Mouse (Mus musculus) embryo, embryonic 10 days (tissue): ENCODE results near the gene Mctp2.

Experiments used
- DNase-seq: peaks from one replicate; pipeline ENCODE4 v3.0.0-alpha.2; 2015; ENCODE audit warnings: low spot score

Mctp2 gene

DNA sequence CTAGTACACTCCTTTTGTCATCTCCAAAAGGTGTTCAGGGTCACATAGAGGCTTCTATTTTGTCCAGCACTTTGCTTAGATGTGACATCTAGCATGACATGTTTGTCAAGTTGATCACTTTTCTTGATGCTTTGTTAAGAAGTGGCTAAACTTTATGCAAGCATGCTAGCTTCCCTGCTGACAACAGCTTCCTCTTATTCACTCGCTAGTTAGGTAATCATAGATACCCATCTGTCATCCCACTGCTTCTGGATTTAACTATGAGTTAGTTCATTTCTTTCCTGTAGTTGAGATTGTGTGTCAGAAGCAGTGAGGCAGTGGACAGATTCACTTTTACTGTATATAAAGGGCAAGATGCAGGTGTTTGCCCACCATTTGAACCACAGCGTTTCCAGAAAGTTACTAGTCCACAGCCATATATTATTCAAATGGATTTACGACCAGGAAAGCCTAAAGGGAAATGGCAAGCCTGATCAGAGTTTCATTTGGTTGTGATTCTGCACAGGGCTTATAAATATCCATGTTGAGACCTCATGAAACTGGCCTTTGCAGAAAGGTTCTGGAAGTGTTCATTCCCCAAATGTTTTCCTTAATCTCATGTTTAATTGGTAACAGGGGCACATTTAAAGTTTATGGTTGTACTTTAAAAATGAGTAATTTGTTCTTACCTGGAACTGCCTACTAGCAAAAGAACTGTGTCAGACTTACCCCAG lies 216.8 kb downstream of the Mctp2 start:
- DNase-seq, result no peak

DNA sequence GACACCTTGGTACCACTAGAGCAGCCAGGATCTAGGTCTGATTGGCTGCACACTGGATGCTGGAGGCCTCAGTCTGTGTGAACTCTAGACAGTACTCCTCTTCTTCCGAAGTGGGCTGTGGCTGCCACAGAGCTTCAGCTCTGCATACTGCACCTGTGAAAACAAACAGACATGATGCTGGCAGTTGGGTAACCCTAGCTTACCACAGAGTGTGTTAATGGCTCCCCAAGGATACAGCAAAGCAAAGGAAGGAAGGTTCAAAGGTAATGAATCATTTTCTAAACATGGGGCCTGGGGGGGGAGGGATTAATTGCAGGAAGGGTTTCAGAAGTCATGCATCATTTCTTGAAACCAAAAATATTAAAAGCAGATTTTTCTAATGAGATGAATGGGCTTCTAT lies 225.7 kb downstream of the Mctp2 start:
- peak; percentile 48 for DNase-seq

DNA sequence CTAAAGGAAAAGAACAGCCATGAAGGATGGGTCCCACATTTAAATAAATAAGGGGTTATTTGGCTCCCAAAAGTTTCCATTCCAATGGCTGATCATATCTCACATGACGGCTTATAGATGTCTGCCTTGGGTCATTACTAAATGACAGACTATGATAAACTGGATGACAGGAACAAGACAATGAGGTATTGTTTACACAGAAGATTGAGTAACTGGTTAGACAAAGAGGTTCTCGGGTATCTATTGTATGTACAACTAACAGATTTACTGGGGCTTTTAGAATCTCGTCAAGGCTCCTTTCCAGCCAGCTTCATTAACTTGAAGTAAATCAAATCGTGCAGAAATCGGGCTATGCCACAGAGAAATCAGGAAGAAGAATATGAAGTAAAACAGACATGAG lies 227.5 kb downstream of the Mctp2 start:
- no peak for DNase-seq

DNA sequence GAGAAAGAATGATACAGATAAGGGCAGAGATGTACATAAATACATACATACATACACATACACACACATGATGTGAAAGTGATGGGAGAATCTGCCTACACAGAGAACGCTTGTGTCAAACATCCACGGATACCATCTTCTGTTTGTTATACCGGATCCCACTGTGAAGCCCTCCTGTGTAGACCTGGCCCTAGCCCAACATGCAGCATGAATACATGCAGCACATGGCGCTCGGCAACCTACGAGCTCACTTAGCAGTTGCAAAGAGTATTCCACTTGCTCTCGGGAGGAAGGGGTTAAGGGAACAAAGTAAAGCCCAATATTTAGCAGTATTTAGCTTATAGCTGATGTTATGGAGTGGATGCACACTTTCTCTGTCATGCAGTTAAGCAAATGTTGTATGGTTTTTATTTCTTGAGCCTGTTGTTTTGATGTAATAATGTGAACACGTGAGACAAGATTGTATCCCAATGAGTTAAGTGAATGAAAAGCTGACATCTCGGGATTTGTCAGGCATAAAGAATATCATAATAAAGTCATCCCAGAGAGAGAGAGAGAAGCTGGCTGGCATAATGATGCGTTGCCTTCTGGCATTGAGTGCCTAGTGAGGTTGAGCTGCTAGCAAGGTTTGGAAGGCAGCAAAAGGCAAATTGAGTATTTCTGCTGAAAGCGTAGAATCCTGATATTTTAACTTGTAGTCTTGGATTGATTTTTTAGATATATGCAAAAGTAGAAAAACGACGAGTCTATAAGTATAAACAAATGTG lies 234.8 kb downstream of the Mctp2 start:
- no peak for DNase-seq

DNA sequence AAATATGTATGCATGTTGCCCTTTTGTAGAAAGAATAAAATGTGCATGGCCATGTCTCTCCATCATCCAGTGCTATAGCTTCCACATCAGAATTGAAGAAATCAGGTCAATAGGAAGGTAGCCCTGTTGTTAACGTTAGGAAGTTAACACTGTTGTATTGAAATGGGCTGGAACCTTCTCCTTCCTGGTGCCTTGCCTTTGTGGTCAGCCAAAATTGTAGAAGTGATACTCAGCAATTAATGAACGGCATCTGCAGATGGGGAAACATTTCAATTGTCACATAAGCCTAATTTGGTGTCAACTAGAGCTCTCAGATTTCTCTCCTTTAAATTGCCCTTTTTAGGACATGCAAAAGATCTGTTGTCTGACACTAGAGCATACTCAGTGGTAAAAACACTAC lies 238.0 kb downstream of the Mctp2 start:
- no peak for DNase-seq

DNA sequence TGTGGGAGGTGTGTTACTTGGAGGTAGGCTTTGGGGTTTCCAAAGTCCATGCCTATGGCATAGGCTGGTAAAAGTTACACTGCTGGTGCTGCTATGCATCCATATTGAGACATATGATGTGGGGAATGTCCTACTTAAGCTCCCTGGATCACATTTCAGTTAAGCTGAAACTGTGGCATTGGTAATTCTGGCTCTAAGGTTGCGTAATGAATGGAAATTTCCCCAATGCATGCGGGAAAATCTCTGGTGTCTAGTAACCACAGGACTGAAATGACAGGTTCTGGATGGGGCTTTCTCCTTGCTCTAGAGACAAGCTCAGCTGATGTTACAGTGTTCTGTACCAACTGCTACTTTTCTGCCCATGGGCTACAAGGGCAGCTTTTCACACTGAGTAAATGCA lies 240.1 kb downstream of the Mctp2 start:
- no peak for DNase-seq

DNA sequence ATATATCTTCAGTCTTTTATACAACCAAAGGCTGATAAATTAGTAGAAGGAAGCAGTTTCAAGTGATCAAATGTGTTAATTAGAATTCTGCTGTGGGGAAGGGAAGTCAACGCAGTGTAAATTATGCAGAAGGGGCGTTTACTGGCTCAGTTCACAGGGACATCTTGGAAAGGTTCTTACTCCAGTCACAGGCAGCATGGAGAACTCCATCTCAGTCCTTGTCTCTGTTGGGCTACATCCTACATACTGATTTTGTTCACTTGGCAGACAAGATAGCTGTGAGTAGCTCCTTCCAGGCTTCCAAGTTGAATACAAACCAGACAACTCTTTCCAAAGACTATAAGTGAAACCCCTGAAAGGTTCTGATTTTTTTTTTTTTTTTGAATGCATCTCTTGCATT lies 254.6 kb downstream of the Mctp2 start:
- no peak for DNase-seq

DNA sequence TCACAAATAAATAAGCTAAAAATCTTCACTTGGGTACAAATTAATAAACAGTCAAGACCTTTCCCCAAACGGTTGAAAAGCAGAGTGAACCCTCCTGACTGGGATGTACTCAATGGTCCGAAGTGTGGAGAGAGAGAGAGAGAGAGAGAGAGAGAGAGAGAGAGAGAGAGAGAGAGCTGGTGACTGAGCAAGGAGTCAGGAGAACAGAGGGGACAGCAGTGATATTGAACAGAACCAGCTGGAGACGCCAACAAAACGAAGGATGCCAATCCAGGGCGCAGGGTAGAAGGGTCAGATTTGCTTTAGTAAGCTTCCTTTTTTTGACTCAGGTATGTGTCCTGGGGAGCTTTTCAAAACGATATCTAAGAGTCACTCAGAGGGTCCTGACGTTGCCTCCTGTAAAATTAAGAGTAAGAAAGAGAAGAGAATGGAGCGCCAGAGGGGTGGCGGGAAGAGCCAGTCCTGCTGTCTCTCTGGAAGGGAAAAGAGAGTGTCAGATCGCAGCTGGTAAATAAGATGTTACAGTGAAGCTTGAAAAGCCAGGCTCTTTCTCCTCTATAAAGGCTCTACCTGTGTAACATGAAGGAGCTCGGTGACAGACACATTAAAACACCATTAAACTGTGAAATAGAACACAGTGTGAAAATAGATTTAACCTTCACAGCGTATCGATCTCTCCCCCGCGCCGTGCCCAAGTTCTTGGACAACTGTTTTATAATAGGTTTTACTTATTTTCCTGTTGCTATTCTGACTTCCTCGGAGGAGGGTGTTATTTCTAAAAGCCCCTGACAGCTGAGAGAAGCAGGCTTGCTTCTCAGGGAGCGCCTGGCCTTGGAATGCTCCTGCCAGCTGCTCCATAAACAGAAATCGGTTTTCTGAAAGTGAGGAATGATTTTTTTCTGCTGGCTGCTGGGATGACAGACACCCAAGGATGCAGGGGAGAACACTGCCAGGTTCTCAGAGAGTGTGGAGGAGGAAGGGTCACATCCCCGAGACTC lies 258.5 kb downstream of the Mctp2 start:
- DNase-seq, result no peak
